ENCODE assay signal across 8 mouse cellular contexts in genomic region chr2:166215610-166216511, GRCm38 (mm10).
A peak's percentile ranks its signal among the peaks of the same experiment; 100 is the strongest.
DNase-seq lines count a peak whose midpoint lies in the region; ATAC-seq lines count a peak whose summit lies in the region.

No protein-coding gene starts in this region.

- no peak for DNase-seq in forebrain, embryonic 10.5 days (ENCODE audit: extremely low spot score, low spot score)
- no peak for DNase-seq in forebrain, embryonic 11.5 days (ENCODE audit: low spot score)
- peak; percentile 81 for DNase-seq in embryo, embryonic 11 days
- peak; percentile 80 for DNase-seq in kidney, adult 18-20 months
- peak; percentile 75 for DNase-seq in midbrain, embryonic 10.5 days (ENCODE audit: low spot score)
- DNase-seq in lung, postnatal 36 days, result no peak
- DNase-seq in spleen, adult 18-20 months, result no peak
- DNase-seq in gastrocnemius, postnatal 36 days, result no peak

- 59% methylated on average over 18 of the region's 18 CpGs for WGBS in forebrain, embryonic 10.5 days
- 58% methylated on average over 18 of the region's 18 CpGs for WGBS in forebrain, embryonic 11.5 days
- 46% methylated on average over 18 of the region's 18 CpGs for whole genome bisulfite sequencing in midbrain, embryonic 10.5 days

- no peaks in the 10 kb centered on the region for H3K9me3 ChIP-seq in forebrain, embryonic 10.5 days
- no peaks in the 10 kb centered on the region for H3K9me3 ChIP-seq in forebrain, embryonic 11.5 days (ENCODE audit: control insufficient read depth, low read length)
- H3K9me3 ChIP-seq in midbrain, embryonic 10.5 days (replicated peaks), result no peaks in the 10 kb centered on the region

- ATAC-seq in forebrain, embryonic 11.5 days (replicated peaks; ENCODE audit: low FRiP score), result no peak

- H3K4me1 ChIP-seq in forebrain, embryonic 10.5 days, result peaks cover 41% of the 10 kb centered on the region
- peaks cover 7% of the 10 kb centered on the region; the same call in 1 of the 2 replicates for H3K4me1 ChIP-seq in forebrain, embryonic 11.5 days (replicated peaks; ENCODE audit: control insufficient read depth, insufficient read depth, low read length)
- H3K4me1 ChIP-seq in midbrain, embryonic 10.5 days, result peaks cover 48% of the 10 kb centered on the region

- intact Hi-C loops in gastrocnemius, postnatal 36 days (cut with DNase I), result no loop called here

- H3K4me3 ChIP-seq in forebrain, embryonic 10.5 days, result no peak overlapping the region
- H3K4me3 ChIP-seq in forebrain, embryonic 11.5 days (ENCODE audit: low read depth, low read length), result no peak overlapping the region
- H3K4me3 ChIP-seq in midbrain, embryonic 10.5 days, result 0 out of 2 replicates have a peak overlapping the region, but pooled peaks have one; percentile 12

- H3K27me3 ChIP-seq in forebrain, embryonic 10.5 days (ENCODE audit: poor library complexity, severe bottlenecking), result peaks cover 62% of the 10 kb centered on the region
- H3K27me3 ChIP-seq in forebrain, embryonic 11.5 days (ENCODE audit: control insufficient read depth, insufficient read depth, low read length), result no peaks in the 10 kb centered on the region
- peaks cover 85% of the 10 kb centered on the region for H3K27me3 ChIP-seq in midbrain, embryonic 10.5 days (ENCODE audit: low read depth, poor library complexity, severe bottlenecking)

- no peak overlapping the region for H3K9ac ChIP-seq in forebrain, embryonic 11.5 days (ENCODE audit: low read length)

- no peaks in the 10 kb centered on the region for H3K36me3 ChIP-seq in forebrain, embryonic 10.5 days (replicated peaks)
- H3K36me3 ChIP-seq in forebrain, embryonic 11.5 days (ENCODE audit: control insufficient read depth, insufficient read depth, low read length), result no peaks in the 10 kb centered on the region
- no peaks in the 10 kb centered on the region for H3K36me3 ChIP-seq in midbrain, embryonic 10.5 days

- H3K4me2 ChIP-seq in forebrain, embryonic 11.5 days (ENCODE audit: low read depth, low read length, severe bottlenecking), result no peak overlapping the region

- peak overlapping the region; percentile 60 for H3K27ac ChIP-seq in forebrain, embryonic 10.5 days
- no peak overlapping the region for H3K27ac ChIP-seq in forebrain, embryonic 11.5 days (ENCODE audit: low read depth, low read length)
- peak overlapping the region; percentile 60 for H3K27ac ChIP-seq in midbrain, embryonic 10.5 days (replicated peaks)

Comparison
In these comparisons a context has a peak if more than half of its experiments do, and no peak if none do; other contexts are left out.
1. DNase-seq: peak in embryo, embryonic 11 days (single experiment), kidney, adult 18-20 months (single experiment) and midbrain, embryonic 10.5 days (single experiment); none in forebrain, embryonic 10.5 days (single experiment), forebrain, embryonic 11.5 days (single experiment), lung, postnatal 36 days (single experiment), spleen, adult 18-20 months (0 of 2) and gastrocnemius, postnatal 36 days (0 of 2).